ENCODE assay signal across 27 mouse cellular contexts in genomic region chr17:25211705-25212104, GRCm38 (mm10). TPM values are rescaled to one million over a fixed set of nuclear protein-coding genes. Genes with fewer than 3 reads are reported as not detected.
A peak's percentile ranks its signal among the peaks of the same experiment; 100 is the strongest.
DNase-seq lines count a peak whose midpoint lies in the region; TF ChIP-seq lines count a peak whose summit lies in the region.
"Had no signal": no experiment of that assay in that cellular context is flagged by ENCODE, and none has a peak within 500 bp of the region (broad histone marks: within the 10 kb centered on the region; RNA-seq: fewer than 3 reads in every experiment).

No protein-coding gene starts in this region.

- no peak for TF ChIP-seq CTCF in gastrocnemius, adult 2 months (IDR thresholded peaks at IDR 0.05)
- no peak for TF ChIP-seq CTCF in layer of hippocampus, adult 2 months (conservative IDR thresholded peaks at IDR 0.05)
- TF ChIP-seq CTCF in C2C12 (IDR thresholded peaks at IDR 0.05; ENCODE audit: control insufficient read depth, insufficient read depth, insufficient read length): no peak

- no peaks in the 10 kb centered on the region for H3K79me3 ChIP-seq in C2C12 (ENCODE audit: low read depth)

- H3K79me2 ChIP-seq in C2C12 (ENCODE audit: control insufficient read depth, insufficient read depth): no peaks in the 10 kb centered on the region

- no peaks in the 10 kb centered on the region for H3K27me3 ChIP-seq in C2C12 (ENCODE audit: control insufficient read depth, insufficient read depth, insufficient read length)
- H3K27me3 ChIP-seq: forebrain, embryonic 15.5 days; kidney, embryonic 15.5 days; limb, embryonic 12.5 days; midbrain, embryonic 12.5 days; neural tube, embryonic 12.5 days; Patski; stomach, embryonic 15.5 days had no signal

- H3K27ac ChIP-seq in gastrocnemius, adult 2 months: peak overlapping the region; percentile 86
- peak overlapping the region; percentile 85 for H3K27ac ChIP-seq in layer of hippocampus, adult 2 months
- H3K27ac ChIP-seq: embryonic facial prominence, embryonic 10.5 days; forebrain, embryonic 15.5 days; hindbrain, postnatal 0 days; kidney, embryonic 15.5 days; limb, embryonic 12.5 days; midbrain, embryonic 12.5 days; neural tube, embryonic 12.5 days; stomach, embryonic 15.5 days had no signal

- H3K36me3 ChIP-seq in C2C12 (ENCODE audit: control insufficient read depth, insufficient read depth): peaks cover 40% of the 10 kb centered on the region

- DNase-seq in gastrocnemius, adult 2 months: no peak
- no peak for DNase-seq in gastrocnemius, adult 18-20 months (ENCODE audit: low spot score)
- DNase-seq in layer of hippocampus, adult 2 months (ENCODE audit: low spot score in 2 of 2): no peak
- DNase-seq in layer of hippocampus, adult 18-20 months (ENCODE audit: low spot score in 2 of 2): no peak
- peak; percentile 74 for DNase-seq in brain, adult 2 months (ENCODE audit: low read depth, low spot score)
- no peak for DNase-seq in thymus, postnatal 25 days
- DNase-seq: gastrocnemius, postnatal 36 days; lung, postnatal 14 days; thymus, postnatal 4 days had no signal

- H3K4me3 ChIP-seq in gastrocnemius, adult 2 months: no peak overlapping the region
- H3K4me3 ChIP-seq in layer of hippocampus, adult 2 months: no peak overlapping the region
- no peak overlapping the region for H3K4me3 ChIP-seq in C2C12 (ENCODE audit: insufficient read depth, poor library complexity, severe bottlenecking)
- H3K4me3 ChIP-seq: embryonic facial prominence, embryonic 10.5 days; forebrain, embryonic 15.5 days; kidney, embryonic 15.5 days; limb, embryonic 12.5 days; midbrain, embryonic 12.5 days; neural tube, embryonic 12.5 days; stomach, embryonic 15.5 days had no signal

- intact Hi-C loops in gastrocnemius, adult 2 months (cut with DNase I): no loop called here

- H3ac ChIP-seq in C2C12 (ENCODE audit: control insufficient read depth, insufficient read length, low read depth): peak overlapping the region; percentile 6

TF ChIP-seq in C2C12, 6 proteins besides CTCF, POLR2A, EP300 and RAD21:
- TF ChIP-seq CEBPB (IDR thresholded peaks at IDR 0.05; ENCODE audit: low read depth): no peak
- TF ChIP-seq USF1 (IDR thresholded peaks at IDR 0.05; ENCODE audit: low read depth): no peak
- TF ChIP-seq MAX (IDR thresholded peaks at IDR 0.05): peak; percentile 53
- TF ChIP-seq MYOD1 (IDR thresholded peaks at IDR 0.05; ENCODE audit: control insufficient read depth, insufficient read length, low read depth): no peak
- no peak for TF ChIP-seq FOSL1 (IDR thresholded peaks at IDR 0.05; ENCODE audit: insufficient read depth, low read length, poor library complexity, severe bottlenecking)
- TF ChIP-seq MYOG (IDR thresholded peaks at IDR 0.05; ENCODE audit: control insufficient read depth, extremely low read depth, insufficient read length): no peak

RNA-seq across cellular contexts. Expression of gene Unkl, which starts 23.5 kb away (rescaled TPM):
- total RNA-seq in gastrocnemius, adult 2 months (2021): 1 to 10 TPM; 5.5 to 5.7 TPM
- 1 to 10 TPM; 5.3 to 5.8 TPM for total RNA-seq in gastrocnemius, adult 18-20 months (2021)
- total RNA-seq in layer of hippocampus, adult 2 months (2021): 10 to 100 TPM; 36.4 to 40.6 TPM
- 10 to 100 TPM; 41.7 to 43.6 TPM for total RNA-seq in layer of hippocampus, adult 18-20 months (2021)
- 1.8 TPM for polyA plus RNA-seq in C2C12 (2012; fragmentation: generic; extraction: Trizol)

RNA-seq across cellular contexts. Expression of gene BC003965, which starts 27.4 kb away (rescaled TPM):
- 10 to 100 TPM; 11.4 to 18.3 TPM for total RNA-seq in gastrocnemius, adult 2 months (2021)
- total RNA-seq in gastrocnemius, adult 18-20 months (2021): 10 to 100 TPM; 12.7 to 14.5 TPM
- 10 to 100 TPM; 20.4 to 22.0 TPM for total RNA-seq in layer of hippocampus, adult 2 months (2021)
- 10 to 100 TPM; 19.5 to 21.2 TPM for total RNA-seq in layer of hippocampus, adult 18-20 months (2021)
- polyA plus RNA-seq in C2C12 (2012; fragmentation: generic; extraction: Trizol): 14.3 TPM

RNA-seq across cellular contexts. Expression of gene Gnptg, which starts 28.2 kb away (rescaled TPM):
- total RNA-seq in gastrocnemius, adult 2 months (2021): 10 to 100 TPM; 14.9 to 16.5 TPM
- 10 to 100 TPM; 14.1 to 15.6 TPM for total RNA-seq in gastrocnemius, adult 18-20 months (2021)
- 10 to 100 TPM; 73.7 to 77.4 TPM for total RNA-seq in layer of hippocampus, adult 2 months (2021)
- total RNA-seq in layer of hippocampus, adult 18-20 months (2021): 10 to 100 TPM; 71.1 to 73.5 TPM
- polyA plus RNA-seq in C2C12 (2012; fragmentation: generic; extraction: Trizol): 22.7 TPM

RNA-seq across cellular contexts. Expression of gene Tsr3, which starts 28.3 kb away (rescaled TPM):
- total RNA-seq in gastrocnemius, adult 2 months (2021): 10 to 100 TPM; 16.3 to 17.5 TPM
- 10 to 100 TPM; 16.7 to 18.3 TPM for total RNA-seq in gastrocnemius, adult 18-20 months (2021)
- 10 to 100 TPM; 25.0 to 26.2 TPM for total RNA-seq in layer of hippocampus, adult 2 months (2021)
- total RNA-seq in layer of hippocampus, adult 18-20 months (2021): 10 to 100 TPM; 22.9 to 23.7 TPM
- 39.3 TPM for polyA plus RNA-seq in C2C12 (2012; fragmentation: generic; extraction: Trizol)

RNA-seq across cellular contexts. Expression of gene Gm38655, which starts 36.4 kb away (rescaled TPM):
- total RNA-seq in gastrocnemius, adult 2 months (2021): not detected
- not detected for total RNA-seq in gastrocnemius, adult 18-20 months (2021)
- not detected for total RNA-seq in layer of hippocampus, adult 2 months (2021)
- total RNA-seq in layer of hippocampus, adult 18-20 months (2021): not detected
- not detected for polyA plus RNA-seq in C2C12 (2012; fragmentation: generic; extraction: Trizol)
- total RNA-seq: adrenal gland, adult 18-20 months; gastrocnemius, postnatal 36 days; hindbrain, postnatal 0 days; layer of hippocampus, postnatal 25 days; left cerebral cortex, postnatal 14 days; megakaryocyte, adult 5-6 weeks had no signal
- polyA plus RNA-seq: cortical plate, adult 2 months; embryonic facial prominence, embryonic 10.5 days; forebrain, embryonic 15.5 days; hindbrain, embryonic 11.5 days; hindbrain, postnatal 0 days; kidney, embryonic 15.5 days; limb, embryonic 12.5 days; liver, embryonic 11.5 days; midbrain, embryonic 12.5 days; neural tube, embryonic 12.5 days; Patski; spleen, adult 2 months had no signal

Comparison
In these comparisons a context has a peak if more than half of its experiments do, and no peak if none do; other contexts are left out.
1. RNA of gene Unkl, which starts 23.5 kb away (total RNA-seq): 41.7 to 43.6 TPM in layer of hippocampus, adult 18-20 months and 36.4 to 40.6 TPM in layer of hippocampus, adult 2 months; 5.3 to 5.8 TPM in gastrocnemius, adult 18-20 months and 5.5 to 5.7 TPM in gastrocnemius, adult 2 months; every median in the first group is over 4 times any median in the second.
2. RNA of gene Gnptg, which starts 28.2 kb away (total RNA-seq): 73.7 to 77.4 TPM in layer of hippocampus, adult 2 months and 71.1 to 73.5 TPM in layer of hippocampus, adult 18-20 months; 14.9 to 16.5 TPM in gastrocnemius, adult 2 months and 14.1 to 15.6 TPM in gastrocnemius, adult 18-20 months; every median in the first group is over 4 times any median in the second.